Mouse (Mus musculus) CH12.LX (cell line): ENCODE results near the gene Bmp7. TPM values are rescaled to one million over a fixed set of nuclear protein-coding genes. Genes with fewer than 3 reads are reported as not detected.

Source experiments
- DNase-seq: peaks from one replicate; pipeline ENCODE4 v3.0.0-alpha.2; 2013; ENCODE audit errors: extremely low read depth
- H3K27ac ChIP-seq: 2 replicates; pipeline ENCODE4 v1.5.1; 2012; ENCODE audit warnings: low read depth, mild to moderate bottlenecking, control low read depth, moderate library complexity; ENCODE audit not compliant: insufficient read depth
- H3K27me3 ChIP-seq: replicated peaks from 2 replicates; pipeline ENCODE3; 2012; ENCODE audit warnings: inconsistent platforms
- H3K36me3 ChIP-seq, 2 experiments: replicated peaks in 1 of 2; 2 replicates each; pipeline versions ENCODE3 to v1.6.1; 2012; ENCODE audit warnings: inconsistent platforms in 1 of 2, low read length in 1 of 2, mild to moderate bottlenecking in 1 of 2, mixed read lengths in 1 of 2, moderate library complexity in 1 of 2; ENCODE audit not compliant: control insufficient read depth in 1 of 2, insufficient read depth in 1 of 2
- H3K4me1 ChIP-seq, 2 experiments: 2 replicates each; pipeline ENCODE4 v1.6.1; 2012; ENCODE audit warnings: inconsistent platforms in 1 of 2, moderate library complexity in 1 of 2; ENCODE audit not compliant: insufficient read depth in 2 of 2, control insufficient read depth in 1 of 2
- H3K4me2 ChIP-seq: 2 replicates; pipeline ENCODE4 v1.6.1; 2012; ENCODE audit warnings: low read depth, mild to moderate bottlenecking, control low read depth; ENCODE audit not compliant: poor library complexity, insufficient read depth, severe bottlenecking
- H3K4me3 ChIP-seq, 3 experiments: fragments of 150-350 bp in 1 of 3; sonication (generic) in 1 of 3; replicated peaks in 1 of 3; 2 replicates each; pipeline versions ENCODE3 to v1.5.1; 2011 to 2012; ENCODE audit warnings: low read depth in 2 of 3, low read length in 2 of 3, mild to moderate bottlenecking in 2 of 3, moderate library complexity in 2 of 3, control low read depth in 1 of 3, improper control_type of control experiment in 1 of 3, inconsistent platforms in 1 of 3, mixed read lengths in 1 of 3; ENCODE audit not compliant: poor library complexity in 1 of 3
- H3K79me2 ChIP-seq: replicated peaks from 2 replicates; pipeline ENCODE4 v1.6.1; 2012; ENCODE audit warnings: mild to moderate bottlenecking, moderate library complexity; ENCODE audit not compliant: control insufficient read depth, poor library complexity, insufficient read depth, severe bottlenecking; ENCODE audit errors: extremely low read depth
- H3K9ac ChIP-seq: 2 replicates; pipeline ENCODE4 v1.6.1; 2012; ENCODE audit warnings: low read depth, mild to moderate bottlenecking, control low read depth, moderate library complexity; ENCODE audit not compliant: insufficient read depth
- H3K9me3 ChIP-seq: replicated peaks from 2 replicates; pipeline ENCODE3; 2012; ENCODE audit warnings: low read length, inconsistent platforms, mixed read lengths
- BHLHE40 ChIP-seq: IDR thresholded peaks from 2 replicates; pipeline ENCODE4 v1.6.1; 2011; ENCODE audit warnings: mild to moderate bottlenecking, low read depth, low read length, improper control_type of control experiment
- CHD1 ChIP-seq: IDR thresholded peaks from 2 replicates; pipeline ENCODE4 v1.6.1; 2012; ENCODE audit warnings: low read depth, low read length, improper control_type of control experiment, inconsistent platforms
- ETS1 ChIP-seq: conservative IDR thresholded peaks from 2 replicates; pipeline ENCODE4 v1.6.1; 2012; ENCODE audit warnings: low read depth, mild to moderate bottlenecking, inconsistent platforms, low read length, improper control_type of control experiment, moderate library complexity
- HCFC1 ChIP-seq: IDR thresholded peaks from 2 replicates; pipeline ENCODE4 v1.6.1; 2012; ENCODE audit warnings: low read depth, mild to moderate bottlenecking, inconsistent platforms, low read length, improper control_type of control experiment
- IRF4 ChIP-seq: IDR thresholded peaks from 2 replicates; pipeline ENCODE4 v1.6.1; 2014; ENCODE audit warnings: low read depth, mild to moderate bottlenecking, inconsistent platforms, low read length, improper control_type of control experiment
- MAFK ChIP-seq: IDR thresholded peaks from 2 replicates; pipeline ENCODE4 v1.6.1; 2011; ENCODE audit warnings: low read length, improper control_type of control experiment; ENCODE audit not compliant: insufficient replicate concordance
- MAX ChIP-seq: IDR thresholded peaks from 2 replicates; pipeline ENCODE4 v1.6.1; 2011; ENCODE audit warnings: low read length, improper control_type of control experiment
- MXI1 ChIP-seq: IDR thresholded peaks from 2 replicates; pipeline ENCODE4 v1.6.1; 2011; ENCODE audit warnings: mild to moderate bottlenecking, low read depth, low read length, improper control_type of control experiment
- MYC ChIP-seq: IDR thresholded peaks from 2 replicates; pipeline ENCODE4 v1.6.1; 2011; ENCODE audit warnings: low read depth, mild to moderate bottlenecking, improper control_type of control experiment, low read length
- NRF1 ChIP-seq: IDR thresholded peaks from 2 replicates; pipeline ENCODE4 v1.6.1; 2014; ENCODE audit warnings: low read depth, mild to moderate bottlenecking, inconsistent platforms, low read length, improper control_type of control experiment, moderate library complexity
- PAX5 ChIP-seq: IDR thresholded peaks from 2 replicates; pipeline ENCODE4 v1.6.1; 2012; ENCODE audit warnings: low read length, inconsistent platforms, mixed read lengths
- POLR2A ChIP-seq: IDR thresholded peaks from 2 replicates; pipeline ENCODE4 v1.6.1; 2011; ENCODE audit warnings: low read depth, mild to moderate bottlenecking, improper control_type of control experiment, low read length
- POLR2AphosphoS2 ChIP-seq: IDR thresholded peaks from 2 replicates; pipeline ENCODE4 v1.6.1; 2011; ENCODE audit warnings: low read depth, low read length, improper control_type of control experiment
- TBP ChIP-seq: conservative IDR thresholded peaks from 2 replicates; pipeline ENCODE4 v1.6.1; 2011; ENCODE audit warnings: low read depth, low read length, improper control_type of control experiment
- TCF12 ChIP-seq: IDR thresholded peaks from 2 replicates; pipeline ENCODE4 v1.6.1; 2014; ENCODE audit warnings: low read depth, mild to moderate bottlenecking, inconsistent platforms, low read length, improper control_type of control experiment
- USF1 ChIP-seq: IDR thresholded peaks from 2 replicates; pipeline ENCODE4 v1.6.1; 2014; ENCODE audit warnings: low read depth, mild to moderate bottlenecking, inconsistent platforms, low read length, improper control_type of control experiment
- ZC3H11A ChIP-seq: IDR thresholded peaks from 2 replicates; pipeline ENCODE4 v1.6.1; 2012; ENCODE audit warnings: low read depth, mild to moderate bottlenecking, inconsistent platforms, low read length, improper control_type of control experiment
- ZMIZ1 ChIP-seq: IDR thresholded peaks from 2 replicates; pipeline ENCODE4 v1.6.1; 2012; ENCODE audit warnings: low read depth, mild to moderate bottlenecking, inconsistent platforms, low read length, improper control_type of control experiment
- ZNF384 ChIP-seq: IDR thresholded peaks from 2 replicates; pipeline ENCODE4 v1.6.1; 2012; ENCODE audit warnings: low read depth, low read length, improper control_type of control experiment, inconsistent platforms
- dilution Hi-C: fragments of 300-500 bp; cut with MboI; formaldehyde crosslinking; loops from 2 replicates; pipeline ENCODE4 v1.14.3; 2020; ENCODE audit warnings: low sequenced_read_pairs; ENCODE audit not compliant: extremely low pct_unique_long_range_greater_than_20kb, extremely low pct_ligation_motif_present
- in situ Hi-C: fragments of 300-500 bp; cut with MboI; formaldehyde crosslinking; loops from 3 replicates; pipeline ENCODE4 v1.14.3; 2019; ENCODE audit warnings: low sequenced_read_pairs, low pct_ligation_motif_present, low pct_unique_long_range_greater_than_20kb, mixed read lengths
- polyA plus RNA-seq: library from polyadenylated mRNA; unstranded; fragments of >175 nt; gene quantifications from 2 replicates; pipeline ENCODE4 v1.2.1, GENCODE M21; 2012; ENCODE audit warnings: low read depth; ENCODE audit not compliant: insufficient read length
- total RNA-seq, 2 experiments: library from RNA; depleted of rRNA; stranded (reverse); fragments of 300-350 nt in 1 of 2; fragments of >200 nt in 1 of 2; gene quantifications; 2 replicates each; pipeline ENCODE4 v1.2.3; 2012 to 2014

The Bmp7 gene
- total and polyA plus RNA-seq, 3 experiments, result 0.16 to 0.51 (median 0.47) TPM

GRCm38 (mm10) chr2:172818631-172819230 is 121.4 kb downstream of the Bmp7 start:
- H3K27me3 ChIP-seq, result peaks cover 70% of the 10 kb centered on the region
- no peaks in the 10 kb centered on the region for H3K36me3 ChIP-seq
- H3K9me3 ChIP-seq, result peaks cover 16% of the 10 kb centered on the region
- no peak overlapping the region for H3K4me2 ChIP-seq
- H3K79me2 ChIP-seq, result no peaks in the 10 kb centered on the region
- dilution Hi-C loops (no loop called here), in situ Hi-C loops (no loop called here)
- H3K4me3 ChIP-seq, result no peak overlapping the region
- H3K4me1 ChIP-seq, result no peaks in the 10 kb centered on the region
- DNase-seq, result no peak
- TF ChIP-seq MYC (no peak), ZC3H11A (no peak), POLR2A (no peak), HCFC1 (no peak), ZNF384 (no peak), PAX5 (no peak), ZMIZ1 (no peak), POLR2AphosphoS2 (no peak), ETS1 (no peak), TCF12 (no peak), USF1 (no peak), CHD1 (no peak), TBP (no peak), MXI1 (no peak), BHLHE40 (no peak), MAX (no peak), NRF1 (no peak), IRF4 (no peak), MAFK (no peak)
- H3K27ac ChIP-seq, result no peak overlapping the region
- no peak overlapping the region for H3K9ac ChIP-seq

Other genes starting within 250 kb of the Bmp7 start
- 0.13 and 0.34 TPM in 2 replicates for gene Spo11, start 37.4 kb upstream of the Bmp7 start, total RNA-seq (2012; rRNA removed)
- gene Spo11, start 37.4 kb upstream of the Bmp7 start, total RNA-seq (2014; rRNA removed), result not detected in 2 replicates
- gene Spo11, start 37.4 kb upstream of the Bmp7 start, polyA plus RNA-seq, result 0.08 and 0.16 TPM in 2 replicates
- 86.3 and 97.7 TPM in 2 replicates for gene Rae1, start 59.8 kb upstream of the Bmp7 start, total RNA-seq (2012; rRNA removed)
- 114 and 115 TPM in 2 replicates for gene Rae1, start 59.8 kb upstream of the Bmp7 start, total RNA-seq (2014; rRNA removed)
- 86.1 and 95.0 TPM in 2 replicates for gene Rae1, start 59.8 kb upstream of the Bmp7 start, polyA plus RNA-seq
- gene Rbm38, start 80.2 kb upstream of the Bmp7 start, total RNA-seq (2012; rRNA removed), result 19.4 and 20.7 TPM in 2 replicates
- gene Rbm38, start 80.2 kb upstream of the Bmp7 start, total RNA-seq (2014; rRNA removed), result 11.3 and 14.4 TPM in 2 replicates
- 83.9 and 85.4 TPM in 2 replicates for gene Rbm38, start 80.2 kb upstream of the Bmp7 start, polyA plus RNA-seq
- not detected in 2 replicates for gene Ctcfl, start 179.2 kb upstream of the Bmp7 start, total RNA-seq (2012; rRNA removed)
- not detected in 2 replicates for gene Ctcfl, start 179.2 kb upstream of the Bmp7 start, total RNA-seq (2014; rRNA removed)
- gene Ctcfl, start 179.2 kb upstream of the Bmp7 start, polyA plus RNA-seq, result 0.11 TPM in 1 of 2 replicates, not detected in the other
- 0.13 TPM in 2 replicates for gene Pck1, start 212.7 kb upstream of the Bmp7 start, total RNA-seq (2012; rRNA removed)
- 0.08 and 0.11 TPM in 2 replicates for gene Pck1, start 212.7 kb upstream of the Bmp7 start, total RNA-seq (2014; rRNA removed)
- gene Pck1, start 212.7 kb upstream of the Bmp7 start, polyA plus RNA-seq, result 0.11 TPM in 1 of 2 replicates, not detected in the other